ENCODE assay signal across 16 mouse cellular contexts in the genomic region with DNA sequence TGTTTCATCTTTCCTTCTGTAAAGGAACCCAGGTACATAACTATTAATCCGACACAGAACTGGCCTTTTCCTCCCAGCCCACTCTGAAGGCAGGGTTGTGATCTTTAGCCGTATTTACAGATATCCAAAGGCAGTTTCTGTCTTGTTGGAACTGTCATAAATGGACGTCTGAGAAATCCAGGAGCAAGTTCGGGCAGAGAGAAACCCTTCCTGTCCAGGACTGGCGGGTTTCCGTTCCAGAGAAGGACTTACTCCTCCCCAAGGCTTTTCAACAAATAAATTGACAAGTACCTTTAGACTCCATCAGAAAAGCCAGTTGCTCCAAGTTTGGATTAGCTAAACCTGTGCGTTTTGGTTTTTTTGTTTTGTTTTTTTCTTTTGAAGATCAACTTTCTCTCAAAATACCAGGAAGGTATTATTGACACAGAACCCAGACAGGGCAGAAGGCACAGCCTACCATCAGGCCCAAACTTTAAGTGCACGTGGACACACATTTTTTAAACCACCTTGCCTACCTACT. TPM values are rescaled to one million over a fixed set of nuclear protein-coding genes. Genes with fewer than 3 reads are reported as not detected.
DNase-seq lines count a peak whose midpoint lies in the region; ATAC-seq and TF ChIP-seq lines count a peak whose summit lies in the region.
"Had no signal": no experiment of that assay in that cellular context is flagged by ENCODE, and none has a peak within 500 bp of the region (broad histone marks: within the 10 kb centered on the region; RNA-seq: fewer than 3 reads in every experiment).

No protein-coding gene starts in this region.

- no peaks in the 10 kb centered on the region for H3K9me3 ChIP-seq in heart, embryonic 14.5 days (ENCODE audit: control insufficient read depth, low read length)
- H3K9me3 ChIP-seq in midbrain, embryonic 10.5 days (replicated peaks): no peaks in the 10 kb centered on the region
- no peaks in the 10 kb centered on the region for H3K9me3 ChIP-seq in midbrain, embryonic 15.5 days
- H3K9me3 ChIP-seq in forebrain, embryonic 14.5 days (replicated peaks; ENCODE audit: control insufficient read depth, low read length): no peaks in the 10 kb centered on the region
- no peaks in the 10 kb centered on the region for H3K9me3 ChIP-seq in neural tube, embryonic 12.5 days
- H3K9me3 ChIP-seq: liver, embryonic 15.5 days had no signal

- H3K4me2 ChIP-seq in heart, embryonic 14.5 days (ENCODE audit: low read length): peak overlapping the region; percentile 95
- no peak overlapping the region for H3K4me2 ChIP-seq in midbrain, embryonic 15.5 days
- H3K4me2 ChIP-seq in forebrain, embryonic 14.5 days (ENCODE audit: low read length): peak overlapping the region; percentile 73
- H3K4me2 ChIP-seq in neural tube, embryonic 12.5 days (replicated peaks): 0 out of 2 replicates have a peak overlapping the region, but pooled peaks have one; percentile 73

- peak overlapping the region; percentile 49 to 53; a peak in 2 of 4 replicates for H3K4me3 ChIP-seq in heart, embryonic 14.5 days (ENCODE audit: control insufficient read depth in 1 of 2, insufficient read depth in 1 of 2, low read depth in 1 of 2, low read length in 2 of 2)
- H3K4me3 ChIP-seq in heart, adult 2 months: no peak overlapping the region
- peak overlapping the region; percentile 51 for H3K4me3 ChIP-seq in midbrain, embryonic 10.5 days
- no peak overlapping the region for H3K4me3 ChIP-seq in midbrain, embryonic 15.5 days
- no peak overlapping the region for H3K4me3 ChIP-seq in forebrain, embryonic 14.5 days (ENCODE audit: low read depth, low read length)
- H3K4me3 ChIP-seq in neural tube, embryonic 12.5 days: no peak overlapping the region
- H3K4me3 ChIP-seq: liver, embryonic 15.5 days; myocyte had no signal

- H3K27me3 ChIP-seq in heart, embryonic 14.5 days (ENCODE audit: control insufficient read depth, insufficient read depth, low read length): peaks cover 3% of the 10 kb centered on the region; the same call in 1 of the 2 replicates
- no peaks in the 10 kb centered on the region; the same call in 1 of the 2 replicates for H3K27me3 ChIP-seq in heart, adult 2 months (ENCODE audit: control insufficient read depth, insufficient read depth, low read length)
- peaks cover 72% of the 10 kb centered on the region for H3K27me3 ChIP-seq in midbrain, embryonic 10.5 days (ENCODE audit: low read depth, poor library complexity, severe bottlenecking)
- H3K27me3 ChIP-seq in midbrain, embryonic 15.5 days (replicated peaks): 0 out of 2 replicates have a peak, but pooled peaks cover 3% of the 10 kb centered on the region
- no peaks in the 10 kb centered on the region for H3K27me3 ChIP-seq in forebrain, embryonic 14.5 days (replicated peaks; ENCODE audit: control insufficient read depth, insufficient read depth, low read length)
- no peaks in the 10 kb centered on the region for H3K27me3 ChIP-seq in neural tube, embryonic 12.5 days (replicated peaks)

- 65% methylated on average over 8 of the region's 8 CpGs for WGBS in heart, embryonic 14.5 days
- WGBS in heart, adult 2 months: 82% methylated on average over 8 of the region's 8 CpGs
- WGBS in midbrain, embryonic 10.5 days: 37% methylated on average over 8 of the region's 8 CpGs
- WGBS in midbrain, embryonic 15.5 days: 52% methylated on average over 8 of the region's 8 CpGs
- 48% methylated on average over 8 of the region's 8 CpGs for WGBS in forebrain, embryonic 14.5 days
- 53% methylated on average over 8 of the region's 8 CpGs for WGBS in neural tube, embryonic 12.5 days

- H3K4me1 ChIP-seq in heart, embryonic 14.5 days (ENCODE audit: control insufficient read depth in 2 of 2, insufficient read depth in 2 of 2, low read length in 2 of 2): peaks cover 24 to 64% of the 10 kb centered on the region in 2 experiments
- H3K4me1 ChIP-seq in heart, adult 2 months (ENCODE audit: control insufficient read depth, insufficient read depth, low read length): no peaks in the 10 kb centered on the region
- H3K4me1 ChIP-seq in midbrain, embryonic 10.5 days: peaks cover 89% of the 10 kb centered on the region
- peaks cover 76% of the 10 kb centered on the region for H3K4me1 ChIP-seq in midbrain, embryonic 15.5 days
- H3K4me1 ChIP-seq in forebrain, embryonic 14.5 days (ENCODE audit: control insufficient read depth, insufficient read depth, low read length): peaks cover 87% of the 10 kb centered on the region
- H3K4me1 ChIP-seq in neural tube, embryonic 12.5 days: peaks cover 82% of the 10 kb centered on the region

- H3K36me3 ChIP-seq in heart, embryonic 14.5 days (ENCODE audit: control insufficient read depth, insufficient read depth, low read length): no peaks in the 10 kb centered on the region
- no peaks in the 10 kb centered on the region for H3K36me3 ChIP-seq in heart, adult 2 months (ENCODE audit: control insufficient read depth, insufficient read depth, low read length)
- no peaks in the 10 kb centered on the region for H3K36me3 ChIP-seq in midbrain, embryonic 10.5 days
- H3K36me3 ChIP-seq in midbrain, embryonic 15.5 days (replicated peaks): no peaks in the 10 kb centered on the region
- no peaks in the 10 kb centered on the region for H3K36me3 ChIP-seq in forebrain, embryonic 14.5 days (ENCODE audit: control insufficient read depth, insufficient read depth, low read length)
- H3K36me3 ChIP-seq in neural tube, embryonic 12.5 days: no peaks in the 10 kb centered on the region
- H3K36me3 ChIP-seq: G1E; liver, embryonic 15.5 days had no signal

- no peak for TF ChIP-seq EP300 in heart, adult 2 months (IDR thresholded peaks at IDR 0.05; ENCODE audit: insufficient read depth, low read depth, low read length)

- no peak for DNase-seq in heart, adult 2 months
- DNase-seq in midbrain, embryonic 10.5 days (ENCODE audit: low spot score): no peak
- DNase-seq in forebrain, embryonic 14.5 days (ENCODE audit: low spot score): no peak
- no peak for DNase-seq in yolk sac, embryonic 10.5 days (ENCODE audit: low spot score)
- DNase-seq: B cell, adult 2 months; cerebellum, adult 18-20 months; kidney, postnatal 25 days; lung, postnatal 36 days had no signal

- peak overlapping the region; percentile 92 to 94; a peak in 3 of 4 replicates for H3K27ac ChIP-seq in heart, embryonic 14.5 days (replicated peaks in 1 of 2; ENCODE audit: control insufficient read depth in 1 of 2, insufficient read depth in 1 of 2, low read depth in 2 of 2, low read length in 2 of 2)
- no peak overlapping the region for H3K27ac ChIP-seq in heart, adult 2 months
- H3K27ac ChIP-seq in midbrain, embryonic 10.5 days (replicated peaks): peak overlapping the region; percentile 96
- H3K27ac ChIP-seq in midbrain, embryonic 15.5 days: no peak overlapping the region
- H3K27ac ChIP-seq in forebrain, embryonic 14.5 days (ENCODE audit: low read depth, low read length): peak overlapping the region; percentile 83; the same call in 1 of the 2 replicates
- no peak overlapping the region for H3K27ac ChIP-seq in neural tube, embryonic 12.5 days
- H3K27ac ChIP-seq: liver, embryonic 15.5 days had no signal

- ATAC-seq in heart, embryonic 14.5 days (ENCODE audit: insufficient number of reproducible peaks, insufficient read depth, low FRiP score, low read depth): no peak
- no peak for ATAC-seq in midbrain, embryonic 15.5 days (replicated peaks)
- no peak for ATAC-seq in forebrain, embryonic 14.5 days
- ATAC-seq in neural tube, embryonic 12.5 days (ENCODE audit: low FRiP score, low read depth): no peak
- ATAC-seq in frontal cortex, adult (ENCODE audit: low TSS enrichment): no peak

- no peak for TF ChIP-seq CTCF in heart, adult 2 months (IDR thresholded peaks at IDR 0.05)

- no peak for TF ChIP-seq POLR2A in heart, adult 2 months (IDR thresholded peaks at IDR 0.05; ENCODE audit: insufficient read depth, low read depth, low read length)

- no peaks in the 10 kb centered on the region for H3K79me2 ChIP-seq in heart, adult 2 months (replicated peaks; ENCODE audit: control insufficient read depth, insufficient read depth, low read length)

- peak overlapping the region; percentile 86 for H3K9ac ChIP-seq in heart, embryonic 14.5 days (ENCODE audit: low read length)
- no peak overlapping the region for H3K9ac ChIP-seq in heart, adult 2 months (ENCODE audit: low read depth, low read length)
- no peak overlapping the region for H3K9ac ChIP-seq in midbrain, embryonic 15.5 days
- peak overlapping the region; percentile 67; the same call in 1 of the 2 replicates for H3K9ac ChIP-seq in forebrain, embryonic 14.5 days (ENCODE audit: low read length)
- no peak overlapping the region for H3K9ac ChIP-seq in neural tube, embryonic 12.5 days
- H3K9ac ChIP-seq: liver, embryonic 15.5 days had no signal

- intact Hi-C loops in heart, adult 2 months (cut with DNase I): no loop called here

RNA-seq across cellular contexts. Expression of a gene that starts 24.6 kb away (rescaled TPM):
- 4.4 TPM in 2 replicates for polyA plus RNA-seq in heart, embryonic 14.5 days (2014; fragmentation: Nextera tagmentation; extraction: Ambion mirVana)
- 1 to 10 TPM in 1 of 2 experiments, under 1 TPM in 1; 0.77 to 1.3 TPM for total RNA-seq in heart, adult 2 months (2021)
- polyA plus RNA-seq in heart, adult 2 months (2012; rRNA removed): 0.64 and 1.1 TPM in 2 replicates
- 2.5 and 3.9 TPM in 2 replicates for polyA plus RNA-seq in midbrain, embryonic 10.5 days (2016; fragmentation: Nextera tagmentation; extraction: Ambion mirVana)
- 33.7 and 37.6 TPM in 2 replicates for polyA plus RNA-seq in midbrain, embryonic 15.5 days (2015; fragmentation: Nextera tagmentation; extraction: Ambion mirVana)
- polyA plus RNA-seq in forebrain, embryonic 14.5 days (2014; fragmentation: Nextera tagmentation; extraction: Ambion mirVana): 76.7 and 86.5 TPM in 2 replicates
- polyA plus RNA-seq in neural tube, embryonic 12.5 days (2016; fragmentation: Nextera tagmentation; extraction: Ambion mirVana): 25.9 and 27.1 TPM in 2 replicates
- total RNA-seq: gastrocnemius, adult 18-20 months had no signal
- polyA plus RNA-seq: G1E, myocyte had no signal

Comparison
In these comparisons a context has a peak if more than half of its experiments do, and no peak if none do; other contexts are left out.
1. H3K27ac ChIP-seq: peak in heart, embryonic 14.5 days (2 of 2), midbrain, embryonic 10.5 days (single experiment) and forebrain, embryonic 14.5 days (single experiment); none in heart, adult 2 months (single experiment), midbrain, embryonic 15.5 days (single experiment) and neural tube, embryonic 12.5 days (single experiment).
2. H3K4me3 ChIP-seq: peak in heart, embryonic 14.5 days (2 of 2) and midbrain, embryonic 10.5 days (single experiment); none in heart, adult 2 months (single experiment), midbrain, embryonic 15.5 days (single experiment), forebrain, embryonic 14.5 days (single experiment) and neural tube, embryonic 12.5 days (single experiment).
3. H3K9ac ChIP-seq: peak in heart, embryonic 14.5 days (single experiment) and forebrain, embryonic 14.5 days (single experiment); none in heart, adult 2 months (single experiment), midbrain, embryonic 15.5 days (single experiment) and neural tube, embryonic 12.5 days (single experiment).